Mouse (Mus musculus): ENCODE measurements around the gene Neurog3.

DNA sequence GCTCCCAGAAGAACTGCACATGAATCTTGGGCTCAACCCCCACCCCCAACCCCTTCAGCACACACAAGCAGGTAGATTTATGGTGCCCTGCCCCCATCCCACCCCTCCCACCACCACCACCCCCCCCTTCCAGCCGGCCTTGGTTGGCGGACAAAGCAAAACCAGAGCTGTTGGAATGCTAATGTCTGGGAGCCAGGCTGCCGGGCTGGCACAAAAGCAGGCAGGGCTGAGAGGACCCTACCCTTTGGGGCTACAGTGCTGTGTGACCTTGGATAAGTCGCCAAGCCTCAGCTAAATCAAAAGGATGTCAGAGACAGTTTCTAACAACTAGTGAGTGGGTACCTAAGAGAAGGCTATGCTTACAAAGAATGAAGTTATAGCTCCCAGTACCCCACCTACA lies 4.3 kb downstream of the Neurog3 start:
- TF ChIP-seq CTCF (IDR thresholded peaks at IDR 0.05; ENCODE audit: borderline replicate concordance, insufficient read depth, low read depth, low read length) (no peak), POLR2A (IDR thresholded peaks at IDR 0.05; ENCODE audit: borderline replicate concordance, insufficient read depth, low read length) (no peak)
